Mouse (Mus musculus) myocyte (in vitro differentiated cells): ENCODE measurements at regions not wholly inside any gene's neighbourhood (a gene's known extent, or its start where the extent isn't known, plus 50 kb on each side); places are given as distances from the start of the nearest gene placed in this dataset.

Experiments
- H3K27me3 ChIP-seq: one replicate; pipeline ENCODE4 v1.6.1; 2011; ENCODE audit not compliant: control insufficient read depth, insufficient read depth, insufficient read length
- H3K36me3 ChIP-seq: one replicate; pipeline ENCODE4 v1.6.1; 2011; ENCODE audit not compliant: control insufficient read depth, insufficient read depth
- H3K4me2 ChIP-seq: one replicate; pipeline ENCODE4 v1.6.1; 2011; ENCODE audit warnings: low read depth, control low read depth
- H3K4me3 ChIP-seq: one replicate; pipeline ENCODE4 v1.5.1; 2011; ENCODE audit warnings: mild to moderate bottlenecking, control low read depth, moderate library complexity
- H3K79me2 ChIP-seq: one replicate; pipeline ENCODE4 v1.6.1; 2011; ENCODE audit not compliant: control insufficient read depth, insufficient read depth
- H3ac ChIP-seq: one replicate; pipeline ENCODE4 v1.6.1; 2011; ENCODE audit not compliant: control insufficient read depth, insufficient read length
- CEBPB ChIP-seq: IDR thresholded peaks from 2 replicates; pipeline ENCODE4 v1.6.1; 2011; ENCODE audit warnings: mild to moderate bottlenecking, moderate library complexity; ENCODE audit not compliant: poor library complexity, insufficient read depth, severe bottlenecking
- E2F4 ChIP-seq: IDR thresholded peaks from one replicate; pipeline ENCODE4 v1.6.1; 2011; ENCODE audit warnings: mild to moderate bottlenecking, control low read depth, moderate library complexity; ENCODE audit not compliant: insufficient read depth
- MAX ChIP-seq: IDR thresholded peaks from one replicate; pipeline ENCODE4 v1.6.1; 2011; ENCODE audit warnings: low read depth, mild to moderate bottlenecking, control low read depth
- MYOD1 ChIP-seq, 3 experiments: IDR thresholded peaks; one replicate each; pipeline ENCODE4 v1.6.1; 2011; ENCODE audit warnings: control low read depth in 2 of 3, low read depth in 2 of 3, mild to moderate bottlenecking in 2 of 3, moderate library complexity in 1 of 3; ENCODE audit not compliant: insufficient read length in 2 of 3, control insufficient read depth in 1 of 3
- MYOG ChIP-seq, 3 experiments: IDR thresholded peaks; one replicate each; pipeline ENCODE4 v1.6.1; 2011; ENCODE audit warnings: control low read depth in 2 of 3, low read depth in 2 of 3, mild to moderate bottlenecking in 2 of 3; ENCODE audit not compliant: insufficient read length in 2 of 3, control insufficient read depth in 1 of 3, insufficient read depth in 1 of 3
- POLR2A ChIP-seq: IDR thresholded peaks from one replicate; pipeline ENCODE4 v1.6.1; 2011; ENCODE audit warnings: low read depth, mild to moderate bottlenecking, control low read depth, moderate library complexity; ENCODE audit not compliant: insufficient read length
- POLR2AphosphoS2 ChIP-seq: IDR thresholded peaks from one replicate; pipeline ENCODE4 v1.6.1; 2011; ENCODE audit warnings: low read depth, control low read depth; ENCODE audit not compliant: insufficient read length
- REST ChIP-seq: IDR thresholded peaks from one replicate; pipeline ENCODE4 v1.6.1; 2011; ENCODE audit warnings: mild to moderate bottlenecking, control low read depth, moderate library complexity; ENCODE audit not compliant: insufficient read depth, insufficient read length
- SRF ChIP-seq: IDR thresholded peaks from one replicate; pipeline ENCODE4 v1.6.1; 2011; ENCODE audit warnings: low read depth; ENCODE audit not compliant: control insufficient read depth, insufficient read length
- TCF12 ChIP-seq: IDR thresholded peaks from one replicate; pipeline ENCODE4 v1.6.1; 2011; ENCODE audit warnings: mild to moderate bottlenecking, control low read depth; ENCODE audit not compliant: poor library complexity, insufficient read depth, severe bottlenecking
- TCF3 ChIP-seq: IDR thresholded peaks from one replicate; pipeline ENCODE4 v1.6.1; 2011; ENCODE audit warnings: low read depth, control low read depth; ENCODE audit not compliant: insufficient read length
- USF1 ChIP-seq: IDR thresholded peaks from one replicate; pipeline ENCODE4 v1.6.1; 2011; ENCODE audit warnings: low read depth, mild to moderate bottlenecking, control low read depth, moderate library complexity

DNA sequence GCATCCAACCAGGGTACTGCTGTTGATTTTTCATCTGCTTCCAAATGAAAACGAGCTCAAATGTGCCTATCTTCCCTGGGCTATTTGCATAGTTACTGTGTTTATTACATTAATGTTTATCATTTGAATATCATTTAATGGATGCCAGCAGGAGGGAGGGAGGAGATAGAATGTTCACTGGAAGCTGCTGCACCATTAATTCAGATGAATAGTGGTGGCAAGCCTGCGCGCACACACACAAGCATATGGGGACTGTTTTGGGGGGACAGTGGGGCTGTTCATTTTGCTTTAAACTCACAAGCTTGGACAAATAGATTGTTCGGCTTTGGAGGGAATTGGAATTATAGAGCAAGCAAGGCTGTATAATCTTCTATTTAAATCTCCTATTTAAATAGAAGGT lies 74.3 kb upstream of the Samsn1 start:
- no peak overlapping the region for H3K4me2 ChIP-seq

GRCm38 (mm10) chr16:76085363-76085762 lies 63.3 kb upstream of the Samsn1 start:
- Histone ChIP-seq H3K27me3 (no peaks in the 10 kb centered on the region), H3K4me3 (no peak overlapping the region), H3K79me2 (no peaks in the 10 kb centered on the region), H3K4me2 (no peak overlapping the region), H3ac (no peak overlapping the region), H3K36me3 (no peaks in the 10 kb centered on the region)
- TF ChIP-seq MYOD1 (IDR thresholded peaks at IDR 0.05; ENCODE audit: control insufficient read depth in 1 of 3, insufficient read length in 2 of 3, low read depth in 2 of 3) (no peak), POLR2AphosphoS2 (no peak), USF1 (no peak), TCF12 (no peak), CEBPB (no peak), SRF (no peak), TCF3 (no peak), MYOG (IDR thresholded peaks at IDR 0.05; ENCODE audit: control insufficient read depth in 1 of 3, insufficient read depth in 1 of 3, insufficient read length in 2 of 3, low read depth in 2 of 3) (no peak), E2F4 (no peak), MAX (no peak), POLR2A (no peak), REST (no peak)

More for the DNA sequence above, 74.3 kb upstream of the Samsn1 start:
- TF ChIP-seq USF1: no peak
- no peak for TF ChIP-seq MYOG (IDR thresholded peaks at IDR 0.05; ENCODE audit: control insufficient read depth in 1 of 3, insufficient read depth in 1 of 3, insufficient read length in 2 of 3, low read depth in 2 of 3)
- no peak for TF ChIP-seq TCF3
- no peak for TF ChIP-seq POLR2AphosphoS2
- Histone ChIP-seq H3K79me2 (no peaks in the 10 kb centered on the region), H3K36me3 (no peaks in the 10 kb centered on the region), H3K4me3 (no peak overlapping the region), H3ac (no peak overlapping the region), H3K27me3 (no peaks in the 10 kb centered on the region)

- Histone ChIP-seq H3K36me3 (no peaks in the 10 kb centered on the region), H3K79me2 (no peaks in the 10 kb centered on the region), H3K4me2 (no peak overlapping the region), H3K27me3 (no peaks in the 10 kb centered on the region), H3ac (no peak overlapping the region), H3K4me3 (no peak overlapping the region)
- TF ChIP-seq MAX (no peak), E2F4 (no peak), USF1 (no peak), POLR2AphosphoS2 (no peak), MYOG (IDR thresholded peaks at IDR 0.05; ENCODE audit: control insufficient read depth in 1 of 3, insufficient read depth in 1 of 3, insufficient read length in 2 of 3, low read depth in 2 of 3) (no peak), MYOD1 (IDR thresholded peaks at IDR 0.05; ENCODE audit: control insufficient read depth in 1 of 3, insufficient read length in 2 of 3, low read depth in 2 of 3) (no peak), REST (no peak), TCF3 (no peak), CEBPB (no peak), TCF12 (no peak), POLR2A (no peak), SRF (no peak)
Measured at GRCm38 (mm10) chr16:76082465-76082864, 60.4 kb upstream of the Samsn1 start.

DNA sequence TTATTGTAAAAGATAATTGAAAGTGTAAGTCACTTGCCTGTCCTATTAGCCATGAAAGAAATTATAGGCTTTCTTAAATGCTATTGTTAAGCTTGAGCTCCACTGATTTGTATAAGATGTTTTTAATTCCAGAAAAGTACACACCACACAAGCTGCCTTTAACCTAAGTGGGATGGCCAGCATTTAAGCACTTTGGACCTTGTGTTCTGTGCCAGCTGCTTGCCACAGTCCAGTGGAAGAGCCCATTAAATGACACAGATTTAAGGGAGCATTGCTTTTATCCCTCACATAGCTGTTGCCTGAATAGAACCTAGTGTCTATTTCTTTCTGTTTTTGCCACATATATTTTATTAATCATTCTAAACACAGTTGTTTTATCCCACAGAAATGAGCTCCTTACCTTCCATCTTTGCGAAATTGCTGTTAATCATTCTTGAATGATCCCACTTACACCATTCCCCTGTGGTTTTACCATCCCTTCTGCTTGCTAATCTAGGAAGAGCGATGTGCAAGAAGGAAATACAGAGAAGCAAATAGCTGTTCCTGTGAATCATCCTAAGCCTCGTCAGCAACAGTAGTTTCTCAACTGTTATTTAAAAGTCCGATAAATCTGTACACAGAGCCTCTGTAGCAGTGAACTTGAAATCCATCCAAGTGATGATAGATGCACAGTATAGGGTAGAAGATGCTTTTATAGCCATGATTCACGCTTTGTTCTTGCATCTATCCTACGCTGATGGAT lies 57.9 kb upstream of the Samsn1 start:
- Histone ChIP-seq H3K4me3 (no peak overlapping the region), H3K27me3 (no peaks in the 10 kb centered on the region), H3K4me2 (no peak overlapping the region), H3ac (no peak overlapping the region), H3K79me2 (no peaks in the 10 kb centered on the region), H3K36me3 (no peaks in the 10 kb centered on the region)
- TF ChIP-seq MYOG (IDR thresholded peaks at IDR 0.05; ENCODE audit: control insufficient read depth in 1 of 3, insufficient read depth in 1 of 3, insufficient read length in 2 of 3, low read depth in 2 of 3): no peak
- no peak for TF ChIP-seq TCF12
- no peak for TF ChIP-seq MAX
- TF ChIP-seq MYOD1 (IDR thresholded peaks at IDR 0.05; ENCODE audit: control insufficient read depth in 1 of 3, insufficient read length in 2 of 3, low read depth in 2 of 3): no peak
- no peak for TF ChIP-seq USF1
- TF ChIP-seq TCF3: no peak
- no peak for TF ChIP-seq POLR2AphosphoS2
- no peak for TF ChIP-seq CEBPB
- no peak for TF ChIP-seq SRF
- no peak for TF ChIP-seq REST
- no peak for TF ChIP-seq POLR2A
- TF ChIP-seq E2F4: no peak

GRCm38 (mm10) chr16:76078219-76078618 lies 56.1 kb upstream of the Samsn1 start:
- H3K27me3 ChIP-seq: no peaks in the 10 kb centered on the region
- no peak overlapping the region for H3K4me3 ChIP-seq
- no peak overlapping the region for H3K4me2 ChIP-seq
- H3K36me3 ChIP-seq: no peaks in the 10 kb centered on the region
- no peaks in the 10 kb centered on the region for H3K79me2 ChIP-seq
- H3ac ChIP-seq: no peak overlapping the region
- TF ChIP-seq TCF12 (no peak), MAX (no peak), MYOD1 (IDR thresholded peaks at IDR 0.05; ENCODE audit: control insufficient read depth in 1 of 3, insufficient read length in 2 of 3, low read depth in 2 of 3) (no peak), E2F4 (no peak), SRF (no peak), POLR2A (no peak)
